Mouse (Mus musculus) cerebellum, adult 18-20 months (tissue): Measurements from ENCODE around the gene Nr4a3.

Experiments
- DNase-seq, 2 experiments: peaks; one replicate each; pipeline ENCODE4 v3.0.0; 2021

Nr4a3 gene

DNA sequence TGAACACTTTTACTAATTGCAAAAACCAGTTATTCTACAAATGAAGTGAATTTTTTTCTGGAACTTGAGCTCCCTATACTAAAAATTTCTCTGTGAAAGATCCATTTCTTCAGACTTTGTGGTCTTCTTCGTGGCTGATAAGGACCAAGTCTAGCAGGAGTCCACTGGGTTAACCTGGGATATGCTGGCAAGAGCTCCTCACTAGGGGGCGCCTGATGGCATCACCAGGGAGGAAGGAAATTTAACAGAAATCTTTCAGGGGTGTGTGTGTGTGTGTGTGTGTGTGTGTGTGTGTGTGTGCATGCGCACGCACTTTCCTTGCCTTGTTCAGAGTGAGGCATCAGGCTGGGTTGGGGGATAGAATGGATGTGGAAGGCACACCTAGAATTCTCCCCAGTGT is 71.2 kb downstream of the Nr4a3 start:
- peak; percentile 18 to 25 for DNase-seq

- no peak for DNase-seq
These were observed 79.4 kb downstream of the Nr4a3 start for GRCm38 (mm10) chr4:48124416-48124772.

DNA sequence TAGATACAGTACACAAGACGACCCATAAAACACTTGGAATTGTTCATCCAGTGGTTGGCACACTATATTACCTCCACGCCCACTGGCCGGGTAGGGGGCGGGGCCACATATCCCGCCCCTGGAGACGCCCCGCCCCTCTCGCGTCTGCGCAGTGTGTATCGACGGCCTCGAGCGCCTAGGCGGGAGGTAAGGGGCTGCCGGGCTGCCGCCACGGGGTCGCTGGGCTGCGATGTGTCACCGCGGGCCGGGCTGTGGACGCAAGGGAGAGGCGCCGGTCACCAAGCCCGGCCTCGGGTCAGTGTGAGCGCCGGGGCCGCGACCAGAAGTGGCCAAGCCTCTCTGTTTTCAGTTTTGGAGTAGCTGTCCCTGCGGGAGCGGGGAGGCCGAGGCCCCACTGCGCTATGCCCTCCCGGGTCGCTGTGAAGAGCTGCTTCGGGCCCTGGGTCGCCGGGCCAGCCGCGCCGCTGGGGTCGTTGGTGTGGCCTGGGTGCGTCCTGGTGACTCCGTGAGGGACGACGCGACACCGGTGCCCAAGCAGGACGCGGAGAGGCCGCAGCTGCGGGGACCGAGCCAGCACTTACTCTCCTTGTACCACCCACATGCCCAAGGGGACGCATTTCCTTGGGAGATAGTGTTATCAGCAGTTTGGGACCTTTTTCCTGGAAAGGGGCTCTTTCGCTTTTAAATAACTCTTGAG is 80.0 kb downstream of the Nr4a3 start, which contains the start of gene Stx17:
Stx17 (plus strand) TSS at position 143 of the 697 bp plus-strand sequence.
- peak; percentile 77 to 88 for DNase-seq

DNA sequence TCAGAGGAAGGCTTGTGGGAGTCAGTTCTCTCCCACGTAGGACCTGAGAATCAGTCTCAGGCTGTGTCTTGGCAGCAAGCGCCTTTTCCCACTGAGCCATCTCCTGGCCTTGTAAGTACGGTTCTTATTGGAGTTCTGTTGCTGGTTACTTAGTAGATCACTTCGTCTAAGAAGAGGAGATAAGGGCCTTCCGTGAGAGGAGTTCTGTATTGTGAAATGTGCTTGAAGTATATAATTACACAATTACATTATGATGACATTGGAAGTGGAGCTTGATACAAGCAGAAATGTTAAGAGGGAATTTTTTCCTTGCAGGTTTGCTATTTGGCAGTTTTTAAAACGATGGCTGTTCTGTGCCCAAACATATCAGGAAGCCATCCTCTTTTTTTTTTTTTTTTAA is 85.4 kb downstream of the Nr4a3 start:
- no peak for DNase-seq

DNA sequence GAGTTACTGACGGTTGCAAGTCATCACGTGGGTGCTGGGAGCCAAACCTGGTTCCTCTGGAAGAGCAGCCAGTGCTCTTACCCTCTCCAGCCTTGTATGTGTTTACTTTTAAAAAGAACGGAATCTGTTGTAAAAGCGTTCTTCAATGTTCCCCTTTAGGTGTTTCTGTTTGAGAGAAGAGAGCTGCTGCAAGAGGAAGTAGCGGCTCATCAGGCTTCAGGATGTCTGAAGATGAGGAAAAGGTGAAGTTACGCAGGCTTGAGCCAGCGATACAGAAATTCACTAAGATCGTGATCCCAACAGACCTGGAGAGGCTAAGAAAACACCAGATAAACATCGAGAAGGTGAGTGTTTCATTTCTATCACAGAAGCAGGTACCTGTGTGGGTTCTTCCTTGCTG is 86.7 kb downstream of the Nr4a3 start:
- DNase-seq, result no peak

DNA sequence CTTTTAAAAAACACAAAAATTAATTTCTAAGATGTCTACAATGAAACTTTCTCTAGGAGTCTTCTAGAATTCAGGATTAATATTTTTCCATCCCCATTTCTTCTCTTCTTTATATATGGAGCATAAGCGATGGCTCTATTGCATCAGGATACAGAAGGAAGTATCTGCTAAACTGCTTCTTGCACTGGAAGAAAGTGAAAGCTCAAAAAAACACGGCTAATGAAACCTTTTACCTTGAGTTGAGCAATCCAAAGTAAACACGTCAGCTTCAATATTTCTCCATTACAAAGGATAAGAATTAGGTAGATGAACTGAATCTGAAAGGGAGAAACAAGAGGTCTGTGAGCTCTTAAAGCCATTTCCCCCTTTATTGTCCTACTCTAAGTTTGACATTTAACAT is 87.8 kb downstream of the Nr4a3 start:
- DNase-seq, result no peak
